In the genomic region with DNA sequence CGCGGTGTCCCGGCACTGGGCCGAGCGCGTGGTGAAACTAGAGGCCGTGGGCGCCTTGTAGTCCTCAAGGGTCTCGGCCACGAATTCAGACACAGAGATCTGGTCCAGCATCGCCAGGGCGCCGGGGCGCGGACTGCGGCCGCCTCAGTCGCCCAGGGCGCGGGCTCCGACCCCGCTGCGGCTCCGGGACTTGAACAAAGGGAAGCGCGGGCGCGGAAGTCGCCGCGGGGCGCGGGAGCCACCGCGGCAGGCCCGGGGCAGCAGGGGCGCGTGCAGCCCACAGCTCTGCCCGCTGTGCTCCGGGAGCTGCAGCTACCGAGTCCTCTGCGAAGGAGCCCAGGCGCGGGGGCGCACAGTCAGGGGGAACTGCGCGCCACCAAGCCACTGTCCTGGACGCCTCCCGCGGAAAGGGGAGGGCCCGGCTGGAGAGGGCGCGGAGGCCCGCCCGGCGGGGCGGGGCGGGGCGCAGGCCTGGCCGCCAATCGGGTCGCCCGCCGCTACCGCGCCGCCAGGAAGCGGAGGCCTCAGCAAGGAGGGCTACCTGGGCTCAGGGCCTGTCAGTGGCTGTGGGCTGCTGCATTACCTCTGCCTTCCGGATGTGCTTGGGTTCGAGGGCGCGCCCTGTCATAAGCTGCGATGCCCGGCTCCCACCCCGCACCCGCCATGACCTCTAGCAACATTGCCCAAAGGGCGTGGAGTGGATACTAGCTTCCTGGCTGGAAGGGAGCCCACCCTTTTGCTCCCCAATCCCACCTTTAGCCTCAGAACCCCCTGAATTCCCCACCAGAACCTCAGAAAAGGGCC, we compare ENCODE assay signal across 8 mouse cellular contexts.
A peak's percentile ranks its signal among the peaks of the same experiment; 100 is the strongest.
DNase-seq lines count a peak whose midpoint lies in the region; ATAC-seq and TF ChIP-seq lines count a peak whose summit lies in the region.
"Not testable (repeated sequence)": the region's sequence is repeated elsewhere in the genome, so short reads cannot be mapped to it uniquely, and the experiment has no call there.

No protein-coding gene starts in this region.

- WGBS in forebrain, embryonic 13.5 days, result under 1% methylated on average over 59 of the region's 77 CpGs
- 1% methylated on average over 53 of the region's 77 CpGs for WGBS in heart, embryonic 14.5 days
- WGBS in limb, embryonic 14.5 days, result under 1% methylated on average over 34 of the region's 77 CpGs
- WGBS in midbrain, embryonic 11.5 days, result 1% methylated on average over 48 of the region's 77 CpGs

- not testable (repeated sequence) for H3K9me3 ChIP-seq in forebrain, embryonic 13.5 days (replicated peaks); heart, embryonic 14.5 days (ENCODE audit: control insufficient read depth, low read length); limb, embryonic 14.5 days (ENCODE audit: control insufficient read depth, low read length); midbrain, embryonic 11.5 days (ENCODE audit: control insufficient read depth, low read length)

- peak overlapping the region; percentile 65 for H3K9ac ChIP-seq in forebrain, embryonic 13.5 days
- H3K9ac ChIP-seq in heart, embryonic 14.5 days (ENCODE audit: low read length), result peak overlapping the region; percentile 76
- H3K9ac ChIP-seq in limb, embryonic 14.5 days (ENCODE audit: low read depth, low read length, severe bottlenecking), result peak overlapping the region; percentile 78
- peak overlapping the region; percentile 65 for H3K9ac ChIP-seq in midbrain, embryonic 11.5 days (ENCODE audit: low read length)

- DNase-seq in adrenal gland, postnatal 25 days, result peak; percentile 11
- peak; percentile 15 for DNase-seq in kidney, adult 18-20 months
- DNase-seq in limb, embryonic 14.5 days (ENCODE audit: low spot score), result peak; percentile 11
- DNase-seq in midbrain, embryonic 11.5 days (ENCODE audit: low spot score, missing footprints), result peak; percentile 87
- DNase-seq in right cerebral cortex, postnatal 10 days (ENCODE audit: low spot score in 2 of 2), result peak; percentile 27 to 33
- DNase-seq in urinary bladder, adult 2 months (ENCODE audit: low spot score), result peak; percentile 41

- peak overlapping the region; percentile 57 for H3K4me2 ChIP-seq in forebrain, embryonic 13.5 days
- H3K4me2 ChIP-seq in heart, embryonic 14.5 days (ENCODE audit: low read length), result peak overlapping the region; percentile 62
- peak overlapping the region; percentile 40 for H3K4me2 ChIP-seq in limb, embryonic 14.5 days (replicated peaks; ENCODE audit: low read depth, low read length, severe bottlenecking)
- peak overlapping the region; percentile 43 for H3K4me2 ChIP-seq in midbrain, embryonic 11.5 days

- H3K4me1 ChIP-seq in forebrain, embryonic 13.5 days; heart, embryonic 14.5 days (ENCODE audit: control insufficient read depth in 2 of 2, insufficient read depth in 2 of 2, low read length in 2 of 2); limb, embryonic 14.5 days (ENCODE audit: control insufficient read depth, insufficient read depth, low read length); midbrain, embryonic 11.5 days (ENCODE audit: control insufficient read depth, insufficient read depth, low read length): not testable (repeated sequence)

- TF ChIP-seq POLR2A in limb, embryonic 14.5 days (IDR thresholded peaks at IDR 0.05; ENCODE audit: borderline replicate concordance, extremely low read depth, insufficient read depth, insufficient read length), result not testable (repeated sequence)

- ATAC-seq in forebrain, embryonic 13.5 days; heart, embryonic 14.5 days (ENCODE audit: insufficient number of reproducible peaks, insufficient read depth, low FRiP score, low read depth); limb, embryonic 14.5 days (ENCODE audit: low FRiP score, low read depth); midbrain, embryonic 11.5 days (ENCODE audit: low FRiP score): not testable (repeated sequence)

- H3K27me3 ChIP-seq in forebrain, embryonic 13.5 days; heart, embryonic 14.5 days (ENCODE audit: control insufficient read depth, insufficient read depth, low read length); limb, embryonic 14.5 days (ENCODE audit: control insufficient read depth, insufficient read depth, low read length); midbrain, embryonic 11.5 days (ENCODE audit: control insufficient read depth, insufficient read depth, low read length): not testable (repeated sequence)

- H3K27ac ChIP-seq in forebrain, embryonic 13.5 days; heart, embryonic 14.5 days (replicated peaks in 1 of 2; ENCODE audit: control insufficient read depth in 1 of 2, insufficient read depth in 1 of 2, low read depth in 2 of 2, low read length in 2 of 2); midbrain, embryonic 11.5 days (ENCODE audit: low read depth, low read length): not testable (repeated sequence)
- H3K27ac ChIP-seq in limb, embryonic 14.5 days (replicated peaks; ENCODE audit: low read depth, low read length), result peak overlapping the region; percentile 55; the same call in 1 of the 2 replicates

- H3K4me3 ChIP-seq in forebrain, embryonic 13.5 days, result peak overlapping the region; percentile 53
- peak overlapping the region; percentile 57 to 73 for H3K4me3 ChIP-seq in heart, embryonic 14.5 days (ENCODE audit: control insufficient read depth in 1 of 2, insufficient read depth in 1 of 2, low read depth in 1 of 2, low read length in 2 of 2)
- H3K4me3 ChIP-seq in limb, embryonic 14.5 days (replicated peaks; ENCODE audit: low read length), result peak overlapping the region; percentile 53
- H3K4me3 ChIP-seq in midbrain, embryonic 11.5 days (ENCODE audit: low read depth, low read length), result peak overlapping the region; percentile 44

- H3K36me3 ChIP-seq in forebrain, embryonic 13.5 days (ENCODE audit: poor library complexity, severe bottlenecking); heart, embryonic 14.5 days (ENCODE audit: control insufficient read depth, insufficient read depth, low read length); limb, embryonic 14.5 days (ENCODE audit: control insufficient read depth, insufficient read depth, low read length); midbrain, embryonic 11.5 days (ENCODE audit: control insufficient read depth, insufficient read depth, low read length): not testable (repeated sequence)

Comparison
In these comparisons a context has a peak if more than half of its experiments do, and no peak if none do; other contexts are left out.
1. DNase-seq: peak in every context shown above with its lines; median percentile 87 in midbrain, embryonic 11.5 days; 41 in urinary bladder, adult 2 months; 30 in right cerebral cortex, postnatal 10 days; 15 in kidney, adult 18-20 months; 11 in adrenal gland, postnatal 25 days; 11 in limb, embryonic 14.5 days.